Mouse (Mus musculus): ENCODE data around the gene Stil. TPM values are rescaled to one million over a fixed set of nuclear protein-coding genes. Genes with fewer than 3 reads are reported as not detected.

The Stil gene
- 9.9 and 11.3 TPM in 2 replicates for polyA plus RNA-seq (2015; fragmentation: Nextera tagmentation; extraction: Ambion mirVana)

DNA sequence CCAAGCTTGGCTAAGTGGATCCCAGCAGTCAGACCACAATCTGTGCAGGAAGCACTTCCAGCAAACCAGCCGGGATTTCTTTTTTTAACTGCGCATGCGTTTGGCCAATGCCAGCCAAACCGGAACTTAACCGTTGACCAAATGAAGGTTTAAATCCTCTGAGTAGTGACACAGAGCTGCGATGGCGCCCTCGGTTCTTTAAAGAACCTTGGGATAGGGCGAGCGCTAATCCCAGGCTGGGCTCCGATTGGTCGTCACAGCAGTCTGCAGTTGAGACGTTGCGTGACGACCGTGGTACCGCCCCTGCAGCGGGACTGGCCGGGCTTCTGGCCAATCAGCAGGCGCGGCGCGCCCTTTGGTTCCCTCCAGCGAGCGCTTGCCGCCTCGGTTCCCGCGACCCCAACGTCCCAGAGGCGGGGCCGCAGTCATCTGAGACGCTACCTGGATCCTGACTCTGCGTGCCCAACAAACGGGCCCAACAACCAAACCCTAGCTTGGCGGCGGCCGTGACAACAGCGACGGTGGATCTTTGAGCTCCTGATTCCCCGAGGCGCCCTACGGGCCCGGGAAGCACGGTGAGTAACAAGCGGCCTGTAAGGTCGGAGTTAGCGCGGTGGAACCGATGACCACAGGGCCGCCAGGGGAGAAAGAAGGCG is at the start of gene Stil:
Gene Stil (plus strand): TSS at position 387 of the 656 bp plus-strand sequence.

DNA sequence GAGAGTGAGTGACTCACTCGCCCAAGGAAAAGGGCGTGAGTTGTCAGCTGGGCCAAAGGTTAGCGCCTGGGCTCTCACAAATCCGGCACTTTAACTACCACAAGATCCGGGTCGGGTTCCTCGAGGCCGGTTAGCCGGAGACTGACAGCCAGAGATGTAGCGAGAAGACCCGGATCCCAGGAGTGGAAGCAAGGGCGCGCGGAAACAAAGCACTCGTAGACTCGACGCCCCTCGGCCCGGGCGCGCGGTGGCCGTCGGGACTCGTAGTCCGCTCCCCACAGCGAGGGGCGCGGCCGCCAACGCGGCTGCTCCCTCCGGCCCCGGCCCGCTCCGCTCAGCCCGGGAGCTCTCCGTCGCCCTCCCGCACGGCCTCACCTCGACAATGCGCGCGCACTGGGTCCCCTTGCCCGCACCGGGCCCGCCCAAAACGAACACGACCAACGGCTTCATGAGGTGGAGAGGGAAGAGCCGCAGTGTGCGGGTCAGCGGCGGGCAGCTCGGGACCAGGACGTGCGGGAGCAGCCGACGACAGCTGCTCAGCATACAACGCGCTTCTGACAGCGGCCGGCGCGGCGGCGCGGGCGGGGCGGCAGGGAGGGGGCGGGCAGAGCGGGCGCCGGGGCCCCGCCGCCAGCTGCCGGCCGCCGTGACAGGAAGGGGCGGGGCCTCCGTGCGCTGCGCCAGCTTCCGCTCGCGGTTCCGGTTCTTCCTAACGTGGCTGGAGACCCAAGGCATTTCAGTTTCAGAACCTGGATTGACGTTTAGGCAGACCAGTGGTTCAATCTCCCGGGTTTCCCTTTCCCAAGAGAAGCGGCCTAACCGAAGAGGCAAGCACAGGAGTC is 13.1 kb upstream of the Stil start, which contains the start of gene Cmpk1:
Gene Cmpk1 (minus strand): TSS at position 651 of the 842 bp plus-strand sequence.

GRCm38 (mm10) chr4:115056371-115056920 is 56.5 kb downstream of the Stil start, which contains the start of gene Tal1:
Tal1 (plus strand) TSS chr4:115056426.

DNA sequence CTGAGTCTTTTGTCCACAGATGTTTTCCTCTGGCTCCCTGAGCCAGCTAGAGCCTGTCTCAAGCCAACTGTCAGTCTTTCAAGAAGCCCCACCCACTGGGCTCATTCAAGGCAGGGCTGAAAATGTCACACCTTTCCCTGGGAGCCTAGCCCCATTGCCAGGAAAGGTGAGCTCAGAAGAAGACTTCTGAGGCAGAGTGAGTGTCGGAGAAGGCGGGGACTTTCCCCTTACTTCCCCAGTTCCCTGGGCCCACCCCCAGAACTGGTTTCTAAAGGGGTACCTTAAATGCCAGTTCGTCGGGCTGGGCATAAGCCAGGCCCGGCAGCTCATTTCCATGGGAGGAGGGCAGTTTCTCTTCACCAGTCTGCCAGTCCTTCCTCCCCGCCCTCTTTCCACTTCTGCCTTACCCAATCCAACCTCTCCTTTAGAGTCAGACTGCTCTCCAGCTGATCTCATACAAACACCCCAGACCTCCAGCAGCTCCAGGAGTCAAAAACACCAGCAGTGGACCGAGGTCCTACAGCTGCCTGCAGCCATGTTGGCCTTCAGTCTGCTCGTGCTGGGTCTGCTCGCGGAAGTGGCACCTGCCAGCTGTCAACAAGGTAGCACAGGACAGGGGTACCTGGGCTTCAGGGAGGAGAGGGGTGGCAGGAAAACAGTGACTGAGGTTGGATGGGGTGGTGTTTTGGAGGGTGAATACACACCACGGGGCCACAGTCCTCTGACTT is 88.8 kb downstream of the Stil start, which contains the start of gene Pdzk1ip1:
Gene Pdzk1ip1 (plus strand): TSS at position 98 of the 728 bp plus-strand sequence.

Other genes starting within 250 kb of the Stil start
- not detected in 2 replicates for gene Gm12830, start 178.4 kb upstream of the Stil start, polyA plus RNA-seq (2015; fragmentation: Nextera tagmentation; extraction: Ambion mirVana)
- not detected in 2 replicates for gene Foxd2, start 91.3 kb upstream of the Stil start, polyA plus RNA-seq (2015; fragmentation: Nextera tagmentation; extraction: Ambion mirVana)
- gene Foxe3, start 74.1 kb upstream of the Stil start, polyA plus RNA-seq (2015; fragmentation: Nextera tagmentation; extraction: Ambion mirVana) = not detected in 2 replicates
- 65.8 and 67.2 TPM in 2 replicates for gene Cmpk1, start 12.9 kb upstream of the Stil start, polyA plus RNA-seq (2015; fragmentation: Nextera tagmentation; extraction: Ambion mirVana)
- gene Tal1, start 56.3 kb downstream of the Stil start, polyA plus RNA-seq (2015; fragmentation: Nextera tagmentation; extraction: Ambion mirVana) = 18.9 and 22.7 TPM in 2 replicates
- 10.4 and 10.7 TPM in 2 replicates for gene Pdzk1ip1, start 88.5 kb downstream of the Stil start, polyA plus RNA-seq (2015; fragmentation: Nextera tagmentation; extraction: Ambion mirVana)
- 0.02 and 0.07 TPM in 2 replicates for gene Cyp4x1, start 134.1 kb downstream of the Stil start, polyA plus RNA-seq (2015; fragmentation: Nextera tagmentation; extraction: Ambion mirVana)
- not detected in 2 replicates for gene Cyp4a29, start 241.9 kb downstream of the Stil start, polyA plus RNA-seq (2015; fragmentation: Nextera tagmentation; extraction: Ambion mirVana)